ENCODE assay signal across 9 mouse cellular contexts in the genomic region with DNA sequence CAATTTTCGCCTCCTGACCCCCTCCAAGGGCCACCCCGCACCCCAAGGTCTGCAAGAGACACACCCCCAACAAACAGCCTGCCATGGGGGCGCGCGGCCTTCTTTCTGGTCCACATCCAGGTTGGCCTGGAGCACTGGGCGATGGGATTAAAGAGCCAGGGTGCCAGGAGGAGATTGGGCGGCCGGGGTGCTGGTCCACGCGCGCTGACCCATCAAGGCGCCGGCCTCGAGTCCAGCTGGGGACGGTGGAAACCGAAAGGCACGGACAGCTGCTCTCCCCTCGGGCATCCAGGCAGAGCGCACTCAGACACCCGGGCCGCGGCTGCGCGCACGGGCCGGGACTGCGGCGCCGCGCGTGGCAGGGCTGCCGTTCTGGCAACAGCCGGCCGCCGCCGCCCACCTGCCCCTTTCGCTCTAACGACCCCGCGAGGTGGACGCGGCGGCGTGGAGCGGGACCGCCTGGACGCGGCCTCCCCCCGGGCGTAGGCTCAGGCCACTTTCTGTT. TPM values are rescaled to one million over a fixed set of nuclear protein-coding genes. Genes with fewer than 3 reads are reported as not detected.
DNase-seq lines count a peak whose midpoint lies in the region; ATAC-seq and TF ChIP-seq lines count a peak whose summit lies in the region.
"Had no signal": no experiment of that assay in that cellular context is flagged by ENCODE, and none has a peak within 500 bp of the region (broad histone marks: within the 10 kb centered on the region; RNA-seq: fewer than 3 reads in every experiment).

No protein-coding gene starts in this region.

- ATAC-seq in heart, embryonic 16.5 days (replicated peaks; ENCODE audit: extremely low read depth, insufficient read depth, low FRiP score): no peak
- ATAC-seq in limb, embryonic 14.5 days (ENCODE audit: low FRiP score, low read depth): no peak
- no peak for ATAC-seq in neural tube, embryonic 12.5 days (ENCODE audit: low FRiP score, low read depth)

- no peak for TF ChIP-seq POLR2A in limb, embryonic 14.5 days (IDR thresholded peaks at IDR 0.05; ENCODE audit: borderline replicate concordance, extremely low read depth, insufficient read depth, insufficient read length)

- no peaks in the 10 kb centered on the region for H3K27me3 ChIP-seq in heart, embryonic 16.5 days (ENCODE audit: control insufficient read depth, insufficient read depth, low read length)
- H3K27me3 ChIP-seq in limb, embryonic 14.5 days (ENCODE audit: control insufficient read depth, insufficient read depth, low read length): no peaks in the 10 kb centered on the region
- no peaks in the 10 kb centered on the region for H3K27me3 ChIP-seq in neural tube, embryonic 12.5 days (replicated peaks)

- peak overlapping the region; percentile 47 for H3K4me3 ChIP-seq in brown adipose tissue, adult 24 weeks (ENCODE audit: insufficient read depth, low read depth, low read length)
- H3K4me3 ChIP-seq in heart, embryonic 16.5 days (ENCODE audit: low read length): peak overlapping the region; percentile 97
- H3K4me3 ChIP-seq in limb, embryonic 14.5 days (replicated peaks; ENCODE audit: low read length): peak overlapping the region; percentile 87
- H3K4me3 ChIP-seq in neural tube, embryonic 12.5 days: peak overlapping the region; percentile 98

- no peak overlapping the region for H3K27ac ChIP-seq in brown adipose tissue, adult 24 weeks (replicated peaks; ENCODE audit: low read depth, low read length)
- H3K27ac ChIP-seq in heart, embryonic 16.5 days (ENCODE audit: low read length): peak overlapping the region; percentile 99
- H3K27ac ChIP-seq in limb, embryonic 14.5 days (replicated peaks; ENCODE audit: low read depth, low read length): peak overlapping the region; percentile 98
- peak overlapping the region; percentile 94 for H3K27ac ChIP-seq in neural tube, embryonic 12.5 days

- peak; percentile 36 to 39 for DNase-seq in right cerebral cortex, postnatal 10 days (ENCODE audit: low spot score in 2 of 2)
- no peak for DNase-seq in right cerebral cortex, adult 18-20 months
- no peak for DNase-seq in limb, embryonic 14.5 days (ENCODE audit: low spot score)
- DNase-seq in urinary bladder, postnatal 36 days (ENCODE audit: low spot score in 2 of 2): peak; percentile 14 to 28
- no peak for DNase-seq in ovary, postnatal 10 days (ENCODE audit: low spot score)

- H3K4me1 ChIP-seq in brown adipose tissue, adult 24 weeks (ENCODE audit: control insufficient read depth, insufficient read depth, insufficient read length, low read length): no peaks in the 10 kb centered on the region
- H3K4me1 ChIP-seq in heart, embryonic 16.5 days (ENCODE audit: control insufficient read depth, insufficient read depth, low read length): peaks cover 46% of the 10 kb centered on the region
- peaks cover 35% of the 10 kb centered on the region for H3K4me1 ChIP-seq in limb, embryonic 14.5 days (ENCODE audit: control insufficient read depth, insufficient read depth, low read length)
- peaks cover 37% of the 10 kb centered on the region for H3K4me1 ChIP-seq in neural tube, embryonic 12.5 days

- peak overlapping the region; percentile 98 for H3K9ac ChIP-seq in heart, embryonic 16.5 days (ENCODE audit: low read length)
- H3K9ac ChIP-seq in limb, embryonic 14.5 days (ENCODE audit: low read depth, low read length, severe bottlenecking): peak overlapping the region; percentile 92
- H3K9ac ChIP-seq in neural tube, embryonic 12.5 days: peak overlapping the region; percentile 94

- no peaks in the 10 kb centered on the region for H3K36me3 ChIP-seq in heart, embryonic 16.5 days (ENCODE audit: control insufficient read depth, insufficient read depth)
- H3K36me3 ChIP-seq in limb, embryonic 14.5 days (ENCODE audit: control insufficient read depth, insufficient read depth, low read length): peaks cover 3% of the 10 kb centered on the region; the same call in 1 of the 2 replicates
- H3K36me3 ChIP-seq in neural tube, embryonic 12.5 days: peaks cover 7% of the 10 kb centered on the region; the same call in 1 of the 2 replicates

- H3K9me3 ChIP-seq in heart, embryonic 16.5 days (replicated peaks; ENCODE audit: control insufficient read depth, low read length): no peaks in the 10 kb centered on the region
- no peaks in the 10 kb centered on the region for H3K9me3 ChIP-seq in limb, embryonic 14.5 days (ENCODE audit: control insufficient read depth, low read length)
- H3K9me3 ChIP-seq in neural tube, embryonic 12.5 days: no peaks in the 10 kb centered on the region

- WGBS in heart, embryonic 16.5 days: 1% methylated on average over 50 of the region's 50 CpGs
- 8% methylated on average over 35 of the region's 50 CpGs for WGBS in limb, embryonic 14.5 days
- WGBS in neural tube, embryonic 12.5 days: under 1% methylated on average over 50 of the region's 50 CpGs

- peak overlapping the region; percentile 94 for H3K4me2 ChIP-seq in heart, embryonic 16.5 days (ENCODE audit: low read depth, low read length)
- H3K4me2 ChIP-seq in limb, embryonic 14.5 days (replicated peaks; ENCODE audit: low read depth, low read length, severe bottlenecking): peak overlapping the region; percentile 55
- peak overlapping the region; percentile 89 for H3K4me2 ChIP-seq in neural tube, embryonic 12.5 days (replicated peaks)

RNA-seq across cellular contexts. Expression of gene Igf2bp3, which starts 1.1 kb away (rescaled TPM):
- polyA plus RNA-seq in brown adipose tissue, adult 24 weeks (2012; ENCODE audit: insufficient read depth, insufficient read length, missing spikeins): not detected in 2 replicates
- polyA plus RNA-seq in heart, embryonic 16.5 days (2015; fragmentation: Nextera tagmentation; extraction: Ambion mirVana): 33.1 and 33.5 TPM in 2 replicates
- 28.4 and 34.6 TPM in 2 replicates for polyA plus RNA-seq in limb, embryonic 14.5 days (2012; rRNA removed)
- polyA plus RNA-seq in limb, embryonic 14.5 days (2014; fragmentation: Nextera tagmentation; extraction: Ambion mirVana): 60.8 and 71.0 TPM in 2 replicates
- polyA plus RNA-seq in neural tube, embryonic 12.5 days (2016; fragmentation: Nextera tagmentation; extraction: Ambion mirVana): 94.0 and 95.9 TPM in 2 replicates
- polyA plus RNA-seq: cortical plate, adult 2 months had no signal

RNA-seq across cellular contexts. Expression of gene Tra2a, which starts 50.2 kb away (rescaled TPM):
- 27.9 and 49.0 TPM in 2 replicates for polyA plus RNA-seq in brown adipose tissue, adult 24 weeks (2012; ENCODE audit: insufficient read depth, insufficient read length, missing spikeins)
- polyA plus RNA-seq in heart, embryonic 16.5 days (2015; fragmentation: Nextera tagmentation; extraction: Ambion mirVana): 60.9 and 69.8 TPM in 2 replicates
- polyA plus RNA-seq in limb, embryonic 14.5 days (2012; rRNA removed): 190 and 210 TPM in 2 replicates
- 43.3 and 50.9 TPM in 2 replicates for polyA plus RNA-seq in limb, embryonic 14.5 days (2014; fragmentation: Nextera tagmentation; extraction: Ambion mirVana)
- polyA plus RNA-seq in neural tube, embryonic 12.5 days (2016; fragmentation: Nextera tagmentation; extraction: Ambion mirVana): 152 and 166 TPM in 2 replicates

Comparison
In these comparisons a context has a peak if more than half of its experiments do, and no peak if none do; other contexts are left out.
1. DNase-seq: peak in right cerebral cortex, postnatal 10 days (2 of 2) and urinary bladder, postnatal 36 days (2 of 2); none in right cerebral cortex, adult 18-20 months (single experiment), limb, embryonic 14.5 days (single experiment) and ovary, postnatal 10 days (single experiment).
2. H3K4me3 ChIP-seq: peak in every context shown above with its lines; median percentile 98 in neural tube, embryonic 12.5 days; 97 in heart, embryonic 16.5 days; 87 in limb, embryonic 14.5 days; 47 in brown adipose tissue, adult 24 weeks.
3. RNA of gene Igf2bp3, which starts 1.1 kb away (polyA plus RNA-seq): 94.0 to 95.9 TPM in neural tube, embryonic 12.5 days, 28.4 to 71.0 TPM in limb, embryonic 14.5 days and 33.1 to 33.5 TPM in heart, embryonic 16.5 days; not detected in brown adipose tissue, adult 24 weeks; every median in the first group is over 10 times any median in the second.
4. Peak in every context shown above with its lines, with median percentiles within 50 percentile points of each other: H3K4me2 ChIP-seq and H3K9ac ChIP-seq.